Mouse (Mus musculus) limb, embryonic 12.5 days (tissue): ENCODE data around the gene Lin52. TPM values are rescaled to one million over a fixed set of nuclear protein-coding genes. Genes with fewer than 3 reads are reported as not detected.
A peak's percentile ranks its signal among the peaks of the same experiment; 100 is the strongest.

Source experiments
- ATAC-seq: fragments of 200-750 bp; cut with Nextera tagmentation; 2 replicates; pipeline ENCODE4 v1.8.0; 2017; ENCODE audit warnings: low read depth, moderate TSS enrichment; ENCODE audit not compliant: insufficient number of reproducible peaks, insufficient read depth, low FRiP score, low TSS enrichment
- H3K27ac ChIP-seq: fragments of 300-500 bp; sonication (generic); 2 replicates; pipeline ENCODE4 v1.5.1; 2016; ENCODE audit warnings: mild to moderate bottlenecking, moderate library complexity
- H3K27me3 ChIP-seq: fragments of 300-500 bp; sonication (generic); 2 replicates; pipeline ENCODE4 v1.6.1; 2016; ENCODE audit warnings: mild to moderate bottlenecking, moderate library complexity
- H3K36me3 ChIP-seq: fragments of 300-500 bp; sonication (generic); 2 replicates; pipeline ENCODE4 v1.6.1; 2016; ENCODE audit warnings: mild to moderate bottlenecking, moderate library complexity
- H3K4me1 ChIP-seq: fragments of 300-500 bp; sonication (generic); replicated peaks from 2 replicates; pipeline ENCODE4 v1.6.1; 2016
- H3K4me2 ChIP-seq: fragments of 300-500 bp; sonication (generic); 2 replicates; pipeline ENCODE4 v1.6.1; 2016; ENCODE audit warnings: mild to moderate bottlenecking, moderate library complexity
- H3K4me3 ChIP-seq: fragments of 300-500 bp; sonication (generic); replicated peaks from 2 replicates; pipeline ENCODE4 v1.5.1; 2016; ENCODE audit warnings: mild to moderate bottlenecking
- H3K9ac ChIP-seq: fragments of 300-500 bp; sonication (generic); replicated peaks from 2 replicates; pipeline ENCODE4 v1.6.1; 2016; ENCODE audit warnings: mild to moderate bottlenecking, moderate library complexity
- H3K9me3 ChIP-seq: fragments of 300-500 bp; sonication (generic); 2 replicates; pipeline ENCODE4 v1.6.1; 2016; ENCODE audit warnings: mild to moderate bottlenecking, moderate library complexity
- WGBS: fragments of 180-500 bp; shearing (Covaris S2); methylation state at CpG from one replicate; pipeline ENCODE4 v1.1.7; 2016; 5-methylcytosine and 5-hydroxymethylcytosine counted together
- polyA plus RNA-seq: library from polyadenylated mRNA; unstranded; fragments of >200 nt; fragmentation: Nextera tagmentation; extraction: Ambion mirVana; gene quantifications from 2 replicates; pipeline ENCODE4 v1.2.1, GENCODE M21; 2016

Lin52 gene
- polyA plus RNA-seq, 1 experiment from 2014 or later: 30.6 TPM

- Histone ChIP-seq H3K4me3 (no peak overlapping the region), H3K4me2 (no peak overlapping the region), H3K4me1 (no peaks in the 10 kb centered on the region), H3K9ac (no peak overlapping the region), H3K36me3 (peaks cover 6% of the 10 kb centered on the region; the same call in 1 of the 2 replicates), H3K27ac (no peak overlapping the region), H3K27me3 (no peaks in the 10 kb centered on the region), H3K9me3 (no peaks in the 10 kb centered on the region)
- no peak for ATAC-seq
- 74% methylated on average over 11 of the region's 11 CpGs for WGBS
These were observed 90.3 kb downstream of the Lin52 start for GRCm38 (mm10) chr12:84541391-84541958.

DNA sequence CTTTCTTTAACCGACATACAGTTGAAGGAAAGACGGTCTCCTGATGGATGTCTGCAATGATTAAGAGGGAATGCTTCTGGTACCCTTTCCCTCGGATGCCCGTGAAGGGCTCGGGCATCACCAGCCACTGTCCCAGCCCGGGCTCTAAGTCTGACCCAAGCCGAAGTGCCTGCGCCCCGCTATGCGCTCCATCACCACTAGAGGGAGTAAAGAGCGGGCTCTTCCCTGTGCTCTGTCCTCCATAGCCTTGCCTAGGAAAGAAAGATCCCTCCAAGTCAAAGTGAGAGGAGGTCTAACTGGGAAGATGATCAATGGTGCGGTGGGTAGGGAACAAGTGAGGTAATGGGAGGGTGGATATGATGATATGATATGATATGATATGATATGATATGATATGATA lies 94.8 kb downstream of the Lin52 start:
- Histone ChIP-seq H3K27ac (no peak overlapping the region), H3K9ac (no peak overlapping the region), H3K27me3 (0 out of 2 replicates have a peak, but pooled peaks cover 4% of the 10 kb centered on the region), H3K4me2 (no peak overlapping the region; the same call in 1 of the 2 replicates), H3K4me1 (no peaks in the 10 kb centered on the region), H3K36me3 (no peaks in the 10 kb centered on the region), H3K4me3 (no peak overlapping the region), H3K9me3 (no peaks in the 10 kb centered on the region)
- no peak for ATAC-seq
- WGBS: 7% methylated on average over 12 of the region's 12 CpGs

- H3K4me1 ChIP-seq: no peaks in the 10 kb centered on the region
- H3K9me3 ChIP-seq: no peaks in the 10 kb centered on the region
- H3K9ac ChIP-seq: no peak overlapping the region
- no peak overlapping the region for H3K27ac ChIP-seq
- no peaks in the 10 kb centered on the region for H3K36me3 ChIP-seq
- H3K4me2 ChIP-seq: no peak overlapping the region
- 76% methylated on average over 2 of the region's 2 CpGs for WGBS
- 0 out of 2 replicates have a peak, but pooled peaks cover 4% of the 10 kb centered on the region for H3K27me3 ChIP-seq
- H3K4me3 ChIP-seq: no peak overlapping the region
- no peak for ATAC-seq
These were observed 95.4 kb downstream of the Lin52 start for GRCm38 (mm10) chr12:84546577-84547085.

DNA sequence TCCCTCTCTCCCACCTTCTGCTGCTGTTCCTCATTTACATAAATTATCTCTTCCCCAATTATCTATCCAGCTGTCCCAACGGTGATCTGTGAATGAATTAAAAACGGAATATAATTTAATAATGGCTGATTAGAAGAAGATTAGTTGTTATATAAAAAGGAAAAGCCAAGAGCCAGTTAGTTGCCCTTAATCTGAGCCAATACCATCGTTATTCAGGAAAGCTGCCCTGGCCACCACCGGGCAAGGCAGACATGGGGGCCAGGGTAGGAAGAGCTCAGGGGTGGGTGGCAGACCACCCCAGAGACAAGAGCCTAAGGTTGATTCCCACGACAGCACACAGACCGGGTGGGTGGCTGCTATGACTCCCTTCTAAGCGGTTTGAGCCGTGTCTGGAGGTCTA lies 97.0 kb downstream of the Lin52 start:
- Histone ChIP-seq H3K4me1 (0 out of 2 replicates have a peak, but pooled peaks cover 4% of the 10 kb centered on the region), H3K9me3 (no peaks in the 10 kb centered on the region), H3K27me3 (0 out of 2 replicates have a peak, but pooled peaks cover 4% of the 10 kb centered on the region), H3K4me2 (no peak overlapping the region), H3K9ac (no peak overlapping the region), H3K27ac (no peak overlapping the region), H3K36me3 (no peaks in the 10 kb centered on the region), H3K4me3 (no peak overlapping the region)
- ATAC-seq: no peak
- 57% methylated on average over 8 of the region's 8 CpGs for WGBS

DNA sequence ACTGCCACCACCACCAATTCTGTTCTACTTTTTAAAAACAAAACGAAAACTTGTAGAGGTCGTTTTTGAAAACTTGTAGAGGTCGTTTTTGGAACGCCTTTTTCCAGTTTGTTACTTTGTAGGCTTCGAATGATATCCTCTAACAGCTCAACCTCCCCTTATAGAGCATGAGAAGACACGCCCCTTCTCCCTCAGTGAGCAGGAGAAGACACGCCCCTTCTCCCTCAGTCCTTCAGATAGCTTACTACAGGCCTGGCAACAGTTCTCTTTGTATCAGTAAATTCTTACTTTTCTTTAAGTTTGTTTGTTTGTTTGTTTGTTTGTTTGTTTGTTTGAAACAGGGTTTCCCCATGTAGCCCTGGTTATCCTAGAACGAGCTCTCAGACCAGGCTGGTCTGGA lies 104.0 kb downstream of the Lin52 start:
- WGBS: 52% methylated on average over 8 of the region's 8 CpGs
- Histone ChIP-seq H3K9ac (no peak overlapping the region), H3K36me3 (no peaks in the 10 kb centered on the region), H3K4me3 (no peak overlapping the region), H3K4me2 (no peak overlapping the region), H3K4me1 (0 out of 2 replicates have a peak, but pooled peaks cover 4% of the 10 kb centered on the region), H3K27me3 (peaks cover 6% of the 10 kb centered on the region; the same call in 1 of the 2 replicates), H3K9me3 (peaks cover 4% of the 10 kb centered on the region; the same call in 1 of the 2 replicates), H3K27ac (no peak overlapping the region)
- no peak for ATAC-seq

DNA sequence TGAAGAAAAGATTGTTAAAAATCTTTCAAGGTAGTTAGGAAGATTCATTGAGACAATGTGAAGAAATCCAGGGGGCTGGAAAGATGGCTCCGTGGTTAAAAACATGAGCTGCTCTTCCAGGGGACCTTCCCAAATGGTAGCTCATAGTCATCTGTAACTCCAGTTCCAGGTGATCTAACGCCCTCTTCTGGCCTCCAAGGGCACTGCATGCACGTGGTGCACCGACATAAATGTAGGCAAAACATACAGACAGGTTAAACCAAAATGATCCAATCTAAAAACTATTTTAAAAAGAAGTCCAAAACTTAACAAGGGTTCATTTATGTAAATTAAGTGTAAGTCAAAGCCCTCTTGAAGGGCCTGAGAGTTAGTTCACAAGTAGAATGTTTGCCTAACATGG lies 111.3 kb downstream of the Lin52 start:
- 55% methylated on average over 4 of the region's 4 CpGs for WGBS

DNA sequence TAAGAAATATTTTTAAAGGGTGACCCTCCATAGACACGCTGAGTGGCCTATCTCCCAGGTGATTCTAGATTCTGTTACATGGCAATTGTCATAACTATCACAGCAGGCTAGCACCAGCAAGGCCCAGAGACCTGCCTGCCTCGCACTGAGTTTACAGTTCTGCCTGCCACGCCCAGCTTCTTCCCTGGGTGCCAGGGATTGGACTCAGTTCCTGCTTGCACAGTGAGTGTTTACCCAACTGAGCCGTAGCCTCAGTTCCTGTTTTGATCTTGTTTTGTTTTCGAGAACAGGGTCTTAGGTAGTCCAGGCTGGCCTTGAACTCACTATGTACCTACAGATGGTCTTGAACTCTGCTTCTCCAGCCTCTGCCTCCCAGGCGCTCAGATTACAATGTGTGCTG lies 116.4 kb downstream of the Lin52 start:
- Histone ChIP-seq H3K4me2 (no peak overlapping the region), H3K4me1 (peaks cover 28% of the 10 kb centered on the region), H3K27me3 (peaks cover 85% of the 10 kb centered on the region), H3K4me3 (no peak overlapping the region), H3K36me3 (no peaks in the 10 kb centered on the region), H3K9me3 (no peaks in the 10 kb centered on the region), H3K27ac (no peak overlapping the region), H3K9ac (no peak overlapping the region)
- 75% methylated on average over 6 of the region's 6 CpGs for WGBS
- no peak for ATAC-seq

More for the DNA sequence above, 111.3 kb downstream of the Lin52 start:
- peaks cover 35% of the 10 kb centered on the region for H3K27me3 ChIP-seq
- H3K9ac ChIP-seq: no peak overlapping the region
- ATAC-seq: no peak
- no peaks in the 10 kb centered on the region for H3K36me3 ChIP-seq
- H3K4me1 ChIP-seq: no peaks in the 10 kb centered on the region
- H3K4me2 ChIP-seq: no peak overlapping the region
- H3K4me3 ChIP-seq: no peak overlapping the region
- H3K9me3 ChIP-seq: peaks cover 4% of the 10 kb centered on the region; the same call in 1 of the 2 replicates
- no peak overlapping the region for H3K27ac ChIP-seq

DNA sequence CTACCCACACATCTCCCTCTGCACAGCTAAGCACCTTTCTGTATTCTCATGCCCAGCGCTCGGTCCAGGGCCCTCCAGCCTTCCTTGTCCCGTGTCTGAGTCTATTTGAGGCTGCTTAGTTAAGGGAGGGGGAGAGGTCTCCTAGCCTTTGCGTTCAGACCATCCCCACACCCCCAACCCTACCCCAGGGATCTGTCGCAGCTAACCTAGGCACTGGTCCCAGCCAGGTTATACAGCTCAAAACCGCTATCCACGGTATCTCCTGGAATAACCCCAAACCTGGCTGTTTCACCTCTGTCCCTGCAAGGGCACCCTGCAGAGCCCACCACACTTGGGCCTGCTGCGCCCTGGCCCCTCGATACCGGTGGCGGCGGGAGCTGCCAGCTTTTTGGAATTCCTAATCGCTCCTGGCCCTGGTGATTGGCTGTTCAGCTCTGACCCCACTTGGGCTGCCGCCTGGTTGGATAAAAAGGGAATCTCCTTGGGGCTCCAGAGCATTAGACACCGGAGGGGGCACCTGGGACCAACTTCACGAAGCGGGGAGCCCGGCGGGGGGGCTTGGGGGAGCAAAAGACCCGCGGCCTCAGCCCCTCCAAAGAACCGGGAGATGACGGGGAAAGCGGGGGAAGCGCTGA lies 118.2 kb downstream of the Lin52 start, which contains the start of gene Vsx2:
Gene Vsx2 (plus strand): TSS at position 427 of the 635 bp plus-strand sequence.
- no peak within 1 kb of the TSS for H3K9ac ChIP-seq
- H3K9me3 ChIP-seq: no peaks in the 10 kb centered on the region
- peak within 1 kb of the TSS; percentile 44 for H3K4me2 ChIP-seq
- peaks cover 91% of the 10 kb centered on the region for H3K27me3 ChIP-seq
- H3K36me3 ChIP-seq: no peaks in the 10 kb centered on the region
- peaks cover 29% of the 10 kb centered on the region for H3K4me1 ChIP-seq
- H3K27ac ChIP-seq: no peak within 1 kb of the TSS
- H3K4me3 ChIP-seq: peak within 1 kb of the TSS; percentile 27
- 2% methylated on average over 25 of the region's 25 CpGs for WGBS
- ATAC-seq: no peak

DNA sequence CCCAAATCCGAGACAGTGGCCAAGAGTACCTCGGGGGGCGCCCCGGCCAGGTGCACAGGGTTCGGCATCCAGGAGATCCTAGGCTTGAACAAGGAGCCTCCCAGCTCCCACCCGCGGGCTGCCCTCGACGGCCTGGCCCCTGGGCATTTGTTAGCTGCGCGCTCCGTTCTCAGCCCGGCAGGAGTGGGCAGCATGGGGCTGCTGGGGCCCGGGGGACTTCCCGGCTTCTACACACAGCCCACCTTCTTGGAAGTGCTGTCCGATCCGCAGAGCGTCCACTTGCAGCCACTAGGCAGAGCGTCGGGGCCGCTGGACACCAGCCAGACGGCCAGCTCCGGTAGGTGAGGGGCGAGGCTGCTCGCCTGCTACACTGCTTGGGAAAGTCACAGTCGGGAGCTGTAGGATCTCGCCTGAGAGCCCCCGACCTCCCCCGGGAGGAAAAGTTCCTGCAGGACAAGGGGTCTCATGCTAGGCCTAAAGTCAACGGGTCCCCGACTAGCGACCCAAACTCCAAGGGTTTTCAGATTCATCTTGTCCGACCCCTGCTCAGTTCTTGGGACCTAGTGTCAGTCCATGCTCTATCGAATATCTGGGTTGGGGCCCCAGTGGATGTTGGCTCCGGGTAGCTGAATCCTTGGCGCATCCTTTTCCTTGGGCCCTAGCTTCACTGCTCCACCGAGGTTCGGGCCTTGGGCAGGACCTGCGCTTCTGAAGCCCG lies 118.9 kb downstream of the Lin52 start:
- Histone ChIP-seq H3K4me2 (peak overlapping the region; percentile 44), H3K4me3 (peak overlapping the region; percentile 27)
- WGBS: 2% methylated on average over 39 of the region's 40 CpGs

DNA sequence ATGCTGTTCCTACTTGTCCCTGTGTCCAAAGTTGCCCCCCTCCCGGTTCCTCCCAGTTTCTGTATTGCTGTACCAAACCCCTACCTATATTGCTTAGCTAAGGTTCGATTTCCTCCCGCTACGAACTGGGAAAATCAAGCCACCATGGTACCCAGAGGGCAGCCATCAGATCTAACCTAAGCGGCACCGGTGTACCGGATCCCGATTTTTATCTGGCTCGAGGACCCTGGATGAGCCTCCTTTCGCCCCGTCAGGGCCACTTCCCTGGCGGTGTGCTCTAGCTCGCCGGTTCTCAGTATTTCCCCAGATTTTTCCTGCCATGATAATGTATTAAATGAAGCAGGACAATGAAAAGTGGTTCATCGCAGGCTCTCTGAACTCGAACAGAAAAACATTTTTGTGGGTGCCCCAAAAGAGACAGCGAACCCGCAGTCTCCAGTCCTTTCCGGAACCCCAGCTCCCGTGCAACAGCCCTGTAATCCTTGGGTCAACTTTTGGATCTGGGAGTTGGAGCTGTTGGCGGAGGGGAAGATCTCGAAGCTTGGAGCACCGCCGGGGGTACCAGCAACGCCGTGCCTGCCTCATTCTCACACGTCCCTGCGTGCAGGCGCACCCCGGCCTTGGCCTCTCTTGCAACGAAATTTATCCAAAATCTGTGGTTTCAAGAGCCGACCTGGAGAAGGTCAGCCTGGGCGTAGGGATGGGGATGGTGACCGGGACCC lies 119.6 kb downstream of the Lin52 start:
- no peak overlapping the region for H3K27ac ChIP-seq
- no peak overlapping the region for H3K9ac ChIP-seq
- H3K4me1 ChIP-seq: peaks cover 29% of the 10 kb centered on the region
- H3K9me3 ChIP-seq: no peaks in the 10 kb centered on the region
- H3K36me3 ChIP-seq: no peaks in the 10 kb centered on the region
- H3K4me2 ChIP-seq: peak overlapping the region; percentile 40
- H3K4me3 ChIP-seq: peak overlapping the region; percentile 27
- H3K27me3 ChIP-seq: peaks cover 96% of the 10 kb centered on the region
- no peak for ATAC-seq
- under 1% methylated on average over 34 of the region's 34 CpGs for WGBS

More for the DNA sequence above, 118.9 kb downstream of the Lin52 start:
- H3K36me3 ChIP-seq: no peaks in the 10 kb centered on the region
- no peak overlapping the region for H3K9ac ChIP-seq
- peaks cover 29% of the 10 kb centered on the region for H3K4me1 ChIP-seq
- no peaks in the 10 kb centered on the region for H3K9me3 ChIP-seq
- H3K27me3 ChIP-seq: peaks cover 91% of the 10 kb centered on the region
- no peak overlapping the region for H3K27ac ChIP-seq
- no peak for ATAC-seq
